Mouse (Mus musculus): ENCODE results near the gene Gm49661. TPM values are rescaled to one million over a fixed set of nuclear protein-coding genes. Genes with fewer than 3 reads are reported as not detected.

Gm49661 gene
- polyA plus RNA-seq, 1 experiment from 2014 or later = not detected

DNA sequence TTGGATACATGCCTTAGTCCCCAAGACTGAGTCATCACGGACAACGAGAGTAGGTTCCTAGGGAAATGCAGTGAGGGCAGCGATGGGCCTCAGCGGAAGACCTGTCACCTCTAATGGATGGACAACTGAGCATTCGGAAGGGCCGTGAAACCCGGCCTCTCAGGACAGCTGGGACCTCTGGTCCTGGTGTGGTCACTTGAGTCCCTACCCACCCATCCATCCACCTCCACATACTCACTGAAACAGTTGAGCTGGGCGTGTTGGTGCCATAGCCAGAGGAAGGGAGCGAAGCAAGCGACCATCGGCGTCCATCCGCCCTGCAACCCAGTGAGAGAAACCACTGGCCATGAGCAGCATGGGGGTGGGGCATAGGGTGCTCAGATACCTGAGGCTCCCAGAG, 38.7 kb downstream of the Gm49661 start:
- no peaks in the 10 kb centered on the region for H3K36me3 ChIP-seq (ENCODE audit: insufficient read depth, low read length)
- WGBS = 83% methylated on average over 13 of the region's 13 CpGs
- H3K27me3 ChIP-seq (ENCODE audit: insufficient read depth, low read length) = peaks cover 32% of the 10 kb centered on the region
- no peaks in the 10 kb centered on the region for H3K9me3 ChIP-seq (replicated peaks; ENCODE audit: low read length)
- no peak overlapping the region for H3K9ac ChIP-seq (ENCODE audit: low read depth, low read length)
- no peak for DNase-seq (ENCODE audit: low spot score)
- 0 out of 2 replicates have a peak, but pooled peaks cover 4% of the 10 kb centered on the region for H3K4me1 ChIP-seq (replicated peaks; ENCODE audit: insufficient read depth, low read length)
- no peak overlapping the region for H3K4me2 ChIP-seq (ENCODE audit: low read length)
- no peak for ATAC-seq (replicated peaks; ENCODE audit: low FRiP score, low read depth)
- no peak overlapping the region for H3K4me3 ChIP-seq (replicated peaks; ENCODE audit: low read depth, low read length)
- TF ChIP-seq CTCF (IDR thresholded peaks at IDR 0.05; ENCODE audit: low read depth) = no peak
- no peak overlapping the region for H3K27ac ChIP-seq

DNA sequence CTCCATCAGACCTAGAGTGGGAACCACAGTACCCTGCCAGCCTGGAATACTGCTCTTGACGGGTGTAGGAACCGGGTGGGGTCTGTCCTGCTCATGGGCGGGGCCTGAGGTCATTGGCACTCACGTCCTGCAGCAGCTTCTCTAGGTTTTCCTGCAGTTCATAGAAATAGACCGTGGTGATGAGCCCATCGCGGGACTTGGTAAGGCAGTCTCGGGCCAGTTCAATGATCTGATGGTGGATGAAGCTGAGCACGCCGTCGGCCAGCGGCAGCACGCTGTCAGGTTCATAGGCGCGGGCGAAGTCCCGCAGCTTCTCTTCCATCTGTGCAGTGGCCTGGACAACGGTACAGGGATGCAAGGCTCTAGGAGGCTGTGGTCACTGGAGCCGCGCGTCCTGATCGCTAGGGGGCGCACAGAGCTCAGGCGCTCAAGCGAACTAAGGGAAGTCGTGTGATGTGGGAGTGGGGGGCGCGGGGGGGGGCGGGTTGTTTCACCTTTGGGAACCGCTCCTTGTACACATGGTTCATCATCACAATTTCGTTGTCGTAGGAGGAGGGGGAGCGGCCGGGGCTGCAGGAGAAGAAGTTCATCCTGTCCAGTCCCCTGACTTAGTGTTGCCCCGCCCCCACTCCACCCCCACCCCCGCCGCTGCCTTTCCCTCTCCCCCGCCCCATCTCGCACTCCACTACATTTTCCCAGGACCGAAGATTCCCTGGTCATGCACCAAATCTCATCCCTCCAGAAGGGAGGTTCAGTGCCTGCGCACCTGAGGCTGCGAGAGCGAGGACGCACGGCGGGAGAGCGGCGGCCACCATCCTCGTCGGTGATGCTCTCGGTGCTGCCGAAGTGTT, 40.6 kb downstream of the Gm49661 start:
- Histone ChIP-seq H3K4me2 (ENCODE audit: low read length) (peak overlapping the region; percentile 64), H3K4me1 (replicated peaks; ENCODE audit: insufficient read depth, low read length) (0 out of 2 replicates have a peak, but pooled peaks cover 4% of the 10 kb centered on the region), H3K36me3 (ENCODE audit: insufficient read depth, low read length) (no peaks in the 10 kb centered on the region), H3K9me3 (replicated peaks; ENCODE audit: low read length) (no peaks in the 10 kb centered on the region), H3K4me3 (replicated peaks; ENCODE audit: low read depth, low read length) (peak overlapping the region; percentile 22), H3K9ac (ENCODE audit: low read depth, low read length) (no peak overlapping the region), H3K27me3 (ENCODE audit: insufficient read depth, low read length) (peaks cover 15% of the 10 kb centered on the region), H3K27ac (no peak overlapping the region)
- DNase-seq (ENCODE audit: low spot score) (peak; percentile 71), ATAC-seq (replicated peaks; ENCODE audit: low FRiP score, low read depth) (peak; percentile 59; the same call in 1 of the 2 replicates)
- TF ChIP-seq CTCF (IDR thresholded peaks at IDR 0.05; ENCODE audit: low read depth) = peak; percentile 73
- 1% methylated on average over 52 of the region's 52 CpGs for WGBS

DNA sequence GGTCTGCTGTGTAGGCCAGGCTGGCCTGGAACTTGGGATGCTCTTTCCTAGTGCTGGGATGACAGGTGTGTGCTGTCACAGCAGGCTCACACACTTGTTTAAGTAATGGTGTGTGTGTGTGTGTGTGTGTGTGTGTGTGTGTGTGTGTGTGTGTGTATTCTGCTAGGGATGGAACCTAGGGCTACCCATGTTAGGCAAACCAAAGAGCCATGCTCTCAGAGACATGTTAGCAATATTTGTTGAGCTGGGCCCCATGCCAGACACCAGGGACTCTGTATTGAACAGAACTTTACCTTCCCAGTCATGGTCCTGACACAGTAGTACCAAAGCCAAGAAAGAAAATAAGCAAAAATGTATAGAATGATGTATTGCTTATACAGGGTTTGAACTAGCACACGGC, 41.7 kb downstream of the Gm49661 start:
- no peak overlapping the region for H3K9ac ChIP-seq (ENCODE audit: low read depth, low read length)
- no peak for DNase-seq (ENCODE audit: low spot score)
- no peak for ATAC-seq (replicated peaks; ENCODE audit: low FRiP score, low read depth)
- no peak overlapping the region for H3K4me3 ChIP-seq (replicated peaks; ENCODE audit: low read depth, low read length)
- H3K27me3 ChIP-seq (ENCODE audit: insufficient read depth, low read length) = peaks cover 13% of the 10 kb centered on the region
- no peak for TF ChIP-seq CTCF (IDR thresholded peaks at IDR 0.05; ENCODE audit: low read depth)
- no peaks in the 10 kb centered on the region for H3K9me3 ChIP-seq (replicated peaks; ENCODE audit: low read length)
- 0 out of 2 replicates have a peak, but pooled peaks cover 4% of the 10 kb centered on the region for H3K4me1 ChIP-seq (replicated peaks; ENCODE audit: insufficient read depth, low read length)
- 80% methylated on average over 1 of the region's 1 CpGs for WGBS
- H3K27ac ChIP-seq = no peak overlapping the region
- H3K36me3 ChIP-seq (ENCODE audit: insufficient read depth, low read length) = no peaks in the 10 kb centered on the region
- H3K4me2 ChIP-seq (ENCODE audit: low read length) = no peak overlapping the region

DNA sequence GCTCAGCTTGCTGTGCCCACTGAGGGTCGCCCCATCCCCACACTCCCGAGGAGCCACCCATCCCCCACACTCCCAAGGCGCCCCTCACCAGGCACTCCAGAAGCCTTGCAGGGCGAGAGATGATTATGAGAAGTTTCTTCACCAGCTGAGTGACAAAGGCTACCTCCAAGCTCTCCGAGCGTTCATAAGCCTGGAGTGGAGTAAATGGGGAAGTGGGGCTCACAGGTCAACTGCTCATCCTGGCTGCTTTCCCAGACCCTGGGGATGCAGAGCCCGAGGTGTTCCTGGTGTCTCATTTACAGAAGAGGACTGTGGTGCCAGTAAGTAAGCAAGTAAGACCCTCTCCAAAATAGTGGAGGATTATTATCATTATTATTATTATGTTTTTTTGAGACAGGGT, 43.7 kb downstream of the Gm49661 start:
- Histone ChIP-seq H3K4me3 (replicated peaks; ENCODE audit: low read depth, low read length) (no peak overlapping the region), H3K4me1 (replicated peaks; ENCODE audit: insufficient read depth, low read length) (0 out of 2 replicates have a peak, but pooled peaks cover 4% of the 10 kb centered on the region), H3K27me3 (ENCODE audit: insufficient read depth, low read length) (peaks cover 13% of the 10 kb centered on the region), H3K4me2 (ENCODE audit: low read length) (no peak overlapping the region), H3K27ac (no peak overlapping the region), H3K9me3 (replicated peaks; ENCODE audit: low read length) (no peaks in the 10 kb centered on the region), H3K36me3 (ENCODE audit: insufficient read depth, low read length) (no peaks in the 10 kb centered on the region), H3K9ac (ENCODE audit: low read depth, low read length) (no peak overlapping the region)
- ATAC-seq (replicated peaks; ENCODE audit: low FRiP score, low read depth) (no peak), DNase-seq (ENCODE audit: low spot score) (no peak)
- WGBS = 62% methylated on average over 7 of the region's 7 CpGs
- no peak for TF ChIP-seq CTCF (IDR thresholded peaks at IDR 0.05; ENCODE audit: low read depth)

DNA sequence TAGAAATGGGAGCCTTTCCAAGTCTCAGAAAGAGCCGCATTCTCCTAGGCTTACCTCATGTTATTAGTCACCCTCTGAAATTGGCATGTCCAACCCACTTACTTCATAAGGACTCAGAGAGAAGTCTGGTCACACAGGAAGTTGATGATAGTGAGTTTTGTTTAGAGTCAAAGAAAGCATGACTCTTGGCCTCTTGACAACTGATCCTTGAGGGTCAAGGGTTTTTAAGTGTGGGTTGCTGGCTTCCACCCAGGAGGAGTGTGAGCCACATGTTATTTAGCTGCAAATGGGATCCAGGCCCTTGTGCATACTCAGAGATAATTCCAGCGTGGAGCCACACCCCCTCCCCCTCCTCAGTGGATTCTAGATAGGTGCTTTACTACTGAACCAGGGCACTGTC, 47.6 kb downstream of the Gm49661 start:
- no peak for TF ChIP-seq CTCF (IDR thresholded peaks at IDR 0.05; ENCODE audit: low read depth)
- Histone ChIP-seq H3K4me1 (replicated peaks; ENCODE audit: insufficient read depth, low read length) (no peaks in the 10 kb centered on the region), H3K4me2 (ENCODE audit: low read length) (no peak overlapping the region), H3K9ac (ENCODE audit: low read depth, low read length) (no peak overlapping the region), H3K9me3 (replicated peaks; ENCODE audit: low read length) (no peaks in the 10 kb centered on the region), H3K36me3 (ENCODE audit: insufficient read depth, low read length) (no peaks in the 10 kb centered on the region), H3K27ac (no peak overlapping the region), H3K4me3 (replicated peaks; ENCODE audit: low read depth, low read length) (no peak overlapping the region), H3K27me3 (ENCODE audit: insufficient read depth, low read length) (peaks cover 3% of the 10 kb centered on the region; the same call in 1 of the 2 replicates)
- DNase-seq (ENCODE audit: low spot score) (no peak), ATAC-seq (replicated peaks; ENCODE audit: low FRiP score, low read depth) (no peak)
- WGBS = 74% methylated on average over 2 of the region's 2 CpGs

DNA sequence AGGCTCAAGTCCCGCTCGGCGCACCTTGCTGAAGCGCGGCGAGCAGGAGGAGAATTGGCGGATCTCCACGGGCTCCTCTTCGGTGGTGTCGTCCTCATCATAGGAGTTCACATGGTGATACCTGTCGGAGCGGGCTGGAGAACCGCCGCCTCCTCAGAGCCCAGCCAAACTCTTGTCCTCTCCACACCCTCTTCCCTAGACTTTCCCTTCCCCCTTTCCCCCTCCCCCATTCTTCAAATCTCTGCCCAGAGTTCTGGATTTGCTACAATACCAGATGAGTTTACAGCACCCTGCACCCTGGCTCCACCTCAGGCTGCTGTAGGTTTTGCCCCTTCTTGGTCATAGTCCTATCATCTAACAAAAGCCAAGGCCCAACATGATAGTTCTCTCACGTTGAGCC, 50.6 kb downstream of the Gm49661 start:
- Histone ChIP-seq H3K27me3 (ENCODE audit: insufficient read depth, low read length) (peaks cover 3% of the 10 kb centered on the region; the same call in 1 of the 2 replicates), H3K4me3 (replicated peaks; ENCODE audit: low read depth, low read length) (no peak overlapping the region), H3K9ac (ENCODE audit: low read depth, low read length) (no peak overlapping the region), H3K9me3 (replicated peaks; ENCODE audit: low read length) (no peaks in the 10 kb centered on the region), H3K36me3 (ENCODE audit: insufficient read depth, low read length) (no peaks in the 10 kb centered on the region), H3K4me1 (replicated peaks; ENCODE audit: insufficient read depth, low read length) (no peaks in the 10 kb centered on the region), H3K4me2 (ENCODE audit: low read length) (no peak overlapping the region), H3K27ac (no peak overlapping the region)
- DNase-seq (ENCODE audit: low spot score) (no peak), ATAC-seq (replicated peaks; ENCODE audit: low FRiP score, low read depth) (no peak)
- no peak for TF ChIP-seq CTCF (IDR thresholded peaks at IDR 0.05; ENCODE audit: low read depth)
- 93% methylated on average over 15 of the region's 15 CpGs for WGBS

Data from kidney, postnatal 0 days (tissue).